Mouse (Mus musculus) lung, postnatal 14 days (tissue): ENCODE measurements at regions not wholly inside any gene's neighbourhood (a gene's known extent, or its start where the extent isn't known, plus 50 kb on each side); places are given as distances from the start of the nearest gene placed in this dataset.

Experiments
- DNase-seq: peaks from one replicate; pipeline ENCODE4 v3.0.0; 2021

DNA sequence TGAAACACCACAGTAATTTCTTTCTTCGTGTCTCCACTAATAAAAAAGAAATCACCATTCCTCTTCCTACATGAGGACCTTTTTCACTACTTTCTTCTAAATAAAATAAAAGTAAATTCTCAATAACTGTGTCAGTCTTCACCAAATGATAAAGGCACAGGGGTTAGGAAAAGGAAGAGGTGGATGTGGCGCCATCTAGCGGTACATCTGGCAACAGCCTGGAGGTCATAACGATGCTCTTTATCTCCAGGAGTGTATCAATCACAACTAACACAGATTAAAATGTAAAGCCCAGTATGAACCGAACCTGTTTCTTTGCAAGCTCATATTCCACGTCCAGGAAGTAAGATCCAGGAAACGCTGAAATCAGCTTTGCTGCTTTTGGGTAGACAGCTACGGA lies 793.0 kb downstream of the Gm7489 start:
- peak; percentile 49 for DNase-seq
